Mouse (Mus musculus) hindlimb bud, embryonic 11.5 days (tissue): ENCODE data around the gene Frmd4b.

Experiments
- DNase-seq: peaks from one replicate; pipeline ENCODE4 v3.0.0-alpha.2; 2012; ENCODE audit warnings: low read depth, low spot score; ENCODE audit errors: extremely low spot score

The Frmd4b gene

DNA sequence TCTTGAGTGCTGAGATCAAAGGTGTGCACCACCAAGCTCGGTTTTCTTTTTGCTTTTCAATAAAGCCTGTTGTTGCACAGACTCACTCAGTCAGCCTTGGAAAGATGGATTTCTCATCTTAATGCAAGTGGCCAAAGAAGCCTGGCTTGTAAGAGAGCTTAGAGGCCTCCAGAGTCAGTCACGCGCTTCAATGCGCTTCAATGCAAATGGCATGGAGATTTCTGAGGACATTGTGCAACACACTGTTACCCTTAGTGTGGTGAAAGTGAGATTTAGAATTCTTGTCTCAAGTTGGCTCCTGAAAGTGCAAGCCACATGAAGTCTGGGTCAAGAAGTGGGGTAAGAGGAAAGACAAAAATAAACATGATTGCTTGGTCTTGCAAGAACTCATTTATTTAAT lies 236.1 kb downstream of the Frmd4b start:
- DNase-seq: no peak

DNA sequence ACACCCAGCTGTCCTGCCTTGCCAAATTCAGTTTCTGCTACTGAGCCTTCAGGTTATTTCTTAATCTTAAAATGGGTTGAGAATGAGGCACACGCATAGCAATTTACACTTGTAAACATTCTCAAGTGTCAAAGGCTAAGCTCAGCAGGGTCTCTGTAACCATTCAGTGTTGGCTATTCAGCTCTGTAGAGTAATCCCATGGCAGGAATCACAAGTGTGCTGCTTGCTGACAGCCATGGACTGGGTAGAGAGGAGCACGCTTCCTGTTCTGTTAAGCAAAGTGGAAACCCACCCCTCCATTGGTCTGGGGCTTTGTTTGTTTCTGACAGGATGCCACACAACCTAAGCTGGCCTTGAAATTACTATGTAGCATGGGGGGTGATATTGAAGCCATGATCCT lies 246.4 kb downstream of the Frmd4b start:
- no peak for DNase-seq

DNA sequence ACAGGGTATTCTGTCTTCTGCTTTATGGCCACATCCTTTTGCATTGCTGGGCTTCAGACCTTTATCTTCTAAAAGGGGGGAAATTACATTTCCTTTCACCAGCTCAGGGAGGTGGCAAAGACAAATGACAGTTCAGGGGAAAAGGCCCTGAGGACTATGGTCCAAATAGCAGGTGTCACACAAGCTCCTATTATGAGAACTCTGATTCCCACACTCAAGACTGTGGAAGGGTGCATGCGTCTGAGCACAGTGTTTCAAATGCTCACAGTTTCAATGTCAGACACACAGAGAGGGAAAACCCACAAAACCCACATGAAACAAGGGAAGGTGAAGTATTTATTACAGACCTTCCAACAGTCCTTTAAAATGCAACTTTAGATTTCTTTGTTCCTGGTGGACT lies 246.9 kb downstream of the Frmd4b start:
- no peak for DNase-seq

DNA sequence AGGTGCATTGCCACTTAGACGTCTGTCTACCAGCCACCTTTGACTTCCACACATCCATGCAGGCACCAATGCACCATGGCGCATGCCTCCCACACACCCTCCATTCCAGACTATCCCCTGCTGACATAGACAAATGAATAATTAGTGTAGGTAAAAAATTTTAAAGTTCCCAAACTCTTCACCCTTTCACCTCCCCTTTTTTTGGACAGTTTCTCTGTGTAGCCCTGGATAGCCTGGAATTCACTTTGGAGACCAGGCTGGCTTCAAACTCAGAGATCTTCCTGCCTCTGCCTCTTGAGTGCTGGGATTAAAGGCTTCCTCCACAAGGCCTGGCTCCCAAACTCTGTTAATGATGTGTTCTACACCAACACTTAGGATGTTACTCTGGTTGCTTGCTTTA lies 253.5 kb downstream of the Frmd4b start:
- no peak for DNase-seq

DNA sequence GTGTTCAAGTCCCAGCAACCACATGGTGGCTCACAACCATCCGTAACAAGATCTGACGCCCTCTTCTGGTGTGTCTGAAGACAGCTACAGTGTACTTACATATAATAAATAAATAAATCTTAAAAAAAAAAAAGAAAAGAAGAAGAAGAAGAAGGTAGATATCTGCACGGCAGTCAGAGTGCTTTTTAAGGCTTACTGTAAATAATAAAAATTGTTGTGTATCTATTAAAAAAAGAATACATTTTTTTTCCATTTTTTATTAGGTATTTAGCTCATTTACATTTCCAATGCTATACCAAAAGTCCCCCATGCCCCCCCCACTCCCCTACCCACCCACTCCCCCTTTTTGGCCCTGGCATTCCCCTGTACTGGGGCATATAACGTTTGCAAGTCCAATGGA lies 259.7 kb downstream of the Frmd4b start:
- DNase-seq: peak; percentile 76

DNA sequence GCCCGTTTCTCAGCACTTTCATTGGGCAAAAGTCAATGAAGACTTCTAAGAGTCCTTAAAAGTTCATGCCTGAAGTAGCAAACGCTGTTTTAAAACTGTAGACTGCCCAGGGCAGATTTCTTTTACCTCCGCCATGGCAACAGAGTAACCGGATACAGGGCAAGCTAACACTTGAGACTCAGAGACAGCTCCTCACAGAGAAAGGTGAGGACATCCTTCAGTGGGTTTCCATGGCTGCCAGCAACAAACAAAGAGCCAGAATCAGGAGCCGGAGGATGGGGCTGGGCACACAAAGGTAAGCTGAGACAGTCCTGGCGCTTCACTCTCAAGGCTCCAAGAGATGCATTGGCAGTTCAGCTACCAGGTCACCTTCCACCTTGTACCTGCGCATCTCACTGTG lies 260.7 kb downstream of the Frmd4b start:
- DNase-seq: no peak

DNA sequence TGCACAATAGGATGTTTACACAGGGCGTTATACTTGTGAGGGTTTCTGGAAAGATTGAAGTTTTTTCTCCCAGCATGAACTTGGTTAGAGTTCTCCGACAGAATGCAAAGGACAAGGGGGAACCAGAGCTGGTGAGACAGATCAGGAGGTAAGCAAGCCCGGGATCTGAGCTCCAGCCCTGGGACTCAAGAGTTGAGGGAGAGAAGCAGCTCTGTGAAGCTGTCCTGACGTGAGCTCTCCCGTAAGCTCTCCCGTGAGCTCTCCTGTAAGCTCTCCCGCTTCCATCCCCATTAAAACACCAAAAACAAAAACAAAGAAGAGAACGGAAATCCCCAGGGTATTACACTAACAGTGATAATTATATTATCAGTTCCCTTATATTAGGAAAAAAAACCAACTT lies 262.2 kb downstream of the Frmd4b start:
- no peak for DNase-seq

DNA sequence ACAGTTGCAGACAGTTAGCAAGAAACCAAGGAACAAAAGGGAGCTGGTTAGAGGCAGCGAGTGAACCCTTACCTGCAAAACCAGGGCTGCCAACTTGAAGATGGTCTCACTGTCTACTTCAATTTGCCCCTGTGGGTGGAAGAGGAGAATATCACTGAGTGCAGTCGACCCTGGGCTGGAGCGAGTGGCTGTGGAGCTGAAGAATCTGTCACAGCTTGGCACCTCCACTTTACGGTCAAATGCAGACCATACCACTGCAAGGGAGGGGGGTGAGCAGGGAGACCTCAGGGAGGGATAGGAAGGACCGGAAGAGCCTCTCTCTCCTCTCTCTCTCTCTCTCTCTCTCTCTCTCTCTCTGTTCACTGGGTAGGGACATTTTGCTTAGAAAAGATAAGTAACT lies 263.4 kb downstream of the Frmd4b start:
- DNase-seq: no peak

DNA sequence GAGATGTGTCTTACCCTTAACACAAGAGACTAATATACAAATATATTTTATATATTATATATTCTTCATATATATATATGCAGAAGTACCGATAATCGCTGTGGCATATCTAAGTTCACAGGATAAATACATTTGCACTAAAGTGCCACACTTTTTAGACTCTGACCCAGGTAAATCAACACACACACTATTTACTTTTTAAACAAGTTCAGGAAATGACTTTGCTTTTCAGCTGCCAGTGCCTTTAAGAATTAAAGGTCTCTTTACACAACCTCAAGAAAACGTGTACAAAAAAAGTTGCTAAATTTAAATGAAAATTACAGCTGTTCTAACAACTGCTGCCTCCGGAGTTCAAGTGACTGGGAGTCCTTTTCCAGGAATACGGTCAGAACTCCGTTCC lies 264.0 kb downstream of the Frmd4b start:
- no peak for DNase-seq

DNA sequence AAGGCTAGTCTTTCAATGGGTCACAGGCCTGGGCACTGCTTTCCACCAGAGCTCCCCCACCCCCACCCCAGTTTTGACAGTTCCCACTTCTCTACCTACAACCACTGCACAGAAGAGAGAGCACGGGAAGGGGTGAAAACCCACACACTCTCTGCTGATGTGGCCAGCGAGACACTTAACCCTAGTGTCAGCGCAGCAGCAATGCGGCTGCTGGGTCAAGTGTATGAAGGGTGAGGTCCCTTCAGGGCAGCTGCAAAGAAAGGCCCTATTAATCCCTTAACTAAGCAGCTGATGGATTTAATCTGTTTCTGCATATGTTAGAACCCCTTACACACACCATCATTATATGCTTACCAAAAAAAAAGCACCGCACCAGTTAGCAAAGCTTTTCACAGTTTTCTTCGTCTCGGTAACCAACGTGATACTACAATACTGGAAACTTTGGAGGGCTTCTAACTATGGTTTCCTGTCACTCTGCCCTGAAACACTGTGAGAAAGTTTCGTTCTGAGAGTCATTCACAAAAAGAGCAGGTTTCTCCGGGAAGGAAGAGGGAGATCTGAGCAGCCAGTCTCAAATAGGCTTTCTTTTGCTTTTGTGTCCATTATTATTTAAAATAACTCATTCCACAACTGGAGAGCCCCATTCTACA lies 264.7 kb downstream of the Frmd4b start:
- no peak for DNase-seq

DNA sequence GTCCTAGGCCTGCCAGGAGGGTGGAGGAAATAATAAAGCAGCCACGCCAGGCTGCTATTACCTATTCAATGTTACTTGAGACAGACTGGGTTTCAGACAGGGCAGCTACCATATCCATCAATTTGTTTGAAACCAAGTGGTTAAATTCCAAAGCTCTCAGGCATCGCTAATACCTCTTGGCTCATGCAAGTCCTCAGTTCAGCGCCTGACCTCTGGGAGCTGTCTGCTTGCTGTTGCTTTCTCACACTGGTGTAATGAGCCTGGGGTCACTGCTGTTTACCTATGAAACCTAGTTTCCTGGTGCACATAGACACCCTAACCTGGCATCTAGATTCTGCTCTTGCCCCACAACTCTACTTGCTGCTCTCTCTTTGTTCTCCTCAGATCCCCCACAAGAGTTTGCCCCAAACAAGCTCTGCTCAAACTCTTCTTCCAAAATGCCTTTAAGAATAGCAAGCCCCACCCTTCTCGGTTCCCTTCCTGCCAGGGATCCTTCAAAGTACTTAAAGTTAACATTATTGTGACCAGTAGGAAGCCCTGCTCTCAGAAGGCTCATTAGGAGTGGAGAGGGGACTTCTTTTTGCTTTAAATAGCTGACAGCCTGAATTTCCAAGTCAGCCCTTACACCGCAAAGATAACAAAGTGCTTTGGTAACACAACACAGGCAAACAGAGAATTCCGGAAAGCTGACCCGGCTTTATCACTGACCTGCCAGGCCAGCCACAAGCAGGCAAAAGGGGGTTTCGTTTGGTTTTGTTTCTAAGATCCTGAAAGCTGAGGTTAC lies 267.8 kb downstream of the Frmd4b start:
- DNase-seq: no peak

DNA sequence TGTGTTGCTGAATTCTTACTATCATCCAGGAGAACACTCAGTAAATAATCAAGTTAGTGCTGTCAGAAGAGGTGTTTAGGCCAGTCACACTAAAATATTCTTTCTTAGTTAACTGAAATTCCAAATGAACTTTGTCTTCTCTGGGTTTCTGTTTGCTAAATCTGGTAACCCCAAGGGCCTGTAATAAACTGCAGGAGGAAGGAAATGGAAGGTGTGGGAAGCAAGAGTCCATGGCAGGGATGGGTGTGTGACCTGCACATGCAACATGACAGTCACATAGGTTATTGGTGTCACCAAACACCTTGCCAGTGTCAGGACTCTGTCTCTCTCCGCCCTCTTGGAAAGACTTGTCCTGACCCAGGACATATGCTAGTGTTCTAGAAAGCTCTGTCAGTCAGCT lies 270.4 kb downstream of the Frmd4b start:
- DNase-seq: no peak

DNA sequence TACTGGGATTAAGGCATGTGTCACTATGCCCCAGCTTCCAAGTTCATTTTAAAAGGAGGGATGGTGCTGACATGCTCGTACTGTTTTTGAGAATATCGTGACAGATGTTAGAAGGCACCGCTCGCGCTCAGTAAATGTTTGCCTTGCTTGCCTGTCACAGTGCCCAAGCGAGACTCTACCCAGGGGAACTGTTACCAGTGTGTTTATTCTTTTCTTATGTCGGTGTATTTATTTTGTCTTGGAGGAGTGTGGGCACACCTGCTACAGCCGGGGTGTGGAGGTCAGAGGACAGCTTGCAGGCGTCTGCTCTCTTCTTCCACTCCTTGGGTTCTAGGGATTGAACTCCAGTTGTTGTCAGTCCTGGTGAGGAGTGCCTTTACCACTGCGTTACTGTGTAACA lies 270.8 kb downstream of the Frmd4b start:
- no peak for DNase-seq

DNA sequence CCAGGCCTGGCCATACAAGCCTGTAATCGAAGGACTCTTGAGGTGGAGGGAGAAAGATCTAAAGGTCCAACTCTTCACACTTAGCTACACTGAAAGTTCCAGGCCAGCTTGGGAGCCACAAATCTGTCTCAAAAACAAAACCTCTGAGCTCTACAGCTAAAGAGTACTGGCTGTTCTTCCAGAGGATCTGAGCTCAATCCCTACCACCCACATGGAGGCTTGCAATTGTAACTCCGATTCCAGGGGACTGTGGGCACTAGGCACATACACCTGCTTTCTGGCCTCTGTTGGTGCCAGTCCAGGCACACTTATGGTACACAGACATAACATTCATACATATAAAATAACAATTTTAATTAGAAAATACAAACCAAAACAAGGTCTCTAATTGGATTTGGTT lies 271.4 kb downstream of the Frmd4b start:
- DNase-seq: no peak

DNA sequence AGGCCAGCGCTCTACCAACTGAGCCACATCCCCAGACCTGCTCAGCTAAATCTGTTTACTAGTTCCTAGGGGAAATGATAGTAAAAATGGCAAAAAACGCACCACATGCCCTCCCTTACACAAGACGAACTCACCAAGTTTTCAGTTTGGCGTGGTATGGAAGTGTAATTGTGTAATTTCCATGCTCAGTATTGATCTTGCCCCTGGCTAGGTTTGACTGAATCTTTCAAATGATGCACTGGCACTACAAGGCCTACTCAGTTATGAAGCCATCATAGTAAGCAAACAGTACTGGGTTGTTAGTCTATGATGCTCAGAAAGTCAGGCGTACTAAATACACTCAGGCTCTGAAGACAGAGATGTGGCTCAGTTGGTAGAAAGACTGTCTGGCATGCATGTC lies 275.2 kb downstream of the Frmd4b start:
- DNase-seq: no peak

DNA sequence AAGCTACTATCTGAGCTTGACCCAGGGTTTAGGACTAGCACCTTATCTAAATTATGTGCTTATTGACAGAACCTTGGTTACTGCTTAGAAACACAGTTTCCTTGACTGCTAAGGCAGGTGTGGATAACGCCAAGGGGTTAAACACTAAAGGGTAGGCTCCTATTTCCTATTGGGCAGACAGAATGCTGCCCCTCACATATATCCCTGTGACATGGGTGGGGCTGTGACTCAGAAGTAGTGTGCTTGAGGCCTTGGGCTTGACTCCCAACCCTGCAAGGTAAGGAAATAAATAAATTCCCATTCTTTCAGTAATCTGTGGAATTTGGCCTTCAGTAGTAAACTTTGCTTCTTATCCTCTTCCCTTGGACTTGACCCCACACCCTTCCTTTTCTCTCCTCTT lies 275.7 kb downstream of the Frmd4b start:
- no peak for DNase-seq

DNA sequence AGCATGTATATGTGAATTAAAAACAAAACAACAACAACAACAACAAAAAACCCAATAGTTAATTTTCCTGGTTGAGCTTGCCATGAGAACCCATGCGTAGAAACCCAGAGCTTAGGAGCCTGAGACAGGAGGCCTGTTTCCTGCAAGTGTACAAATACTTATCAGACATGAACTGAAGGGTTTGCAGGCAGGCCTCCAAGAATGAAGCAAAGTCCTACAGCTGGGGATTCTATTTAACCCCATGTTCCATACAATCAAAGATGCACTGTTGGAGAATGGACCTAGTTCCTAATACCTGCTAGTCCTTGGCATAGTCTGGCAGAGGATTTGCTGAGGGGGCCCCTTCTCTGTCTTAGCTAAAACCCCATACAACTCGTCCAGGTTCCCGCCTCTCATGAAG lies 276.2 kb downstream of the Frmd4b start:
- no peak for DNase-seq

DNA sequence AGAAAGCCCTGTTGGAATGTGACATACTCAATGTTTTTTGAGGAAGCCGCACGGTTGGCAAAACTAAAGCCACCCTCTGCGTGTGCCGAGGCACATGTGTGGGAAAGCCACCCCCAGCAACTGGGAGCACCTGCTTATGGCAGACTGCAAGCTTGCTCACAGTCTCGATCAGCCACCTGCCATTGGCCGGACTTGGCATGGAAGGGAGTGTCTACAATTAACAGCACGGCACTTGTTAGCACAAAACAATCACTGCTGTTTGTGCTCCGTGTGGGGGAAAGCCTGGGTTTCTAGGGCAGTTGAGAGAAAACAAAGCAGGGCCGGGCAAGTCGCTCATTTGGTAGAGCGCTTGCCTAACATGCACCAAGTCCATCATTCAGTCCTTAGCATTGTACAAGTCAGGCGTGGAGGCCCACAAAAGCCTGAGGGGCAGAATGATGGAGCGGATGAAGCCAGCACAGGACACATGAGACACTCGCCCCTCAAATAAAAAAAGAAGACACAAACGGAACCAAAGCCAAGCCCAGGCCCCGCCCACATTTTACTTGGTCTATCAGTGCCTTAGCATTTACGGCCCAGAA lies 277.0 kb downstream of the Frmd4b start:
- DNase-seq: no peak

DNA sequence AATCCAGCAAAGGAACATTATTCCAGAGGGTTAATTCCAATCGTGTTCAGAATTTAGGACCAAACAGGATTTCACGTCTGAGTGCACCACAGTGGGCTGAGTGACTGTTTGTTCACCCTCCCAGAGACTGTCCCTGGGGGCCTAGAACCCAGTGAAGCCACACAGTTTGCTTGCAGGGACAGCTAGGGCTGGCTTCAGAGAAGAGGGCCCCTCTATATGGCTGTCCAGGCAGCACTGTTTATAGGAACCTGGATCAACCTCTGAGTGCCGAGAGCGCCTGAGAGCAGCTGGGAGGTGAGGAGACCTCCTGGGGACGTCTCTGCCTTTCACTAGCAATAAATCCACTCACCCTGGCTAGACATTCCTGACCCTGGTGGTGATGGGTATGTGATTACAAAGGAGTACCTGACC lies 278.1 kb downstream of the Frmd4b start:
- DNase-seq: no peak

DNA sequence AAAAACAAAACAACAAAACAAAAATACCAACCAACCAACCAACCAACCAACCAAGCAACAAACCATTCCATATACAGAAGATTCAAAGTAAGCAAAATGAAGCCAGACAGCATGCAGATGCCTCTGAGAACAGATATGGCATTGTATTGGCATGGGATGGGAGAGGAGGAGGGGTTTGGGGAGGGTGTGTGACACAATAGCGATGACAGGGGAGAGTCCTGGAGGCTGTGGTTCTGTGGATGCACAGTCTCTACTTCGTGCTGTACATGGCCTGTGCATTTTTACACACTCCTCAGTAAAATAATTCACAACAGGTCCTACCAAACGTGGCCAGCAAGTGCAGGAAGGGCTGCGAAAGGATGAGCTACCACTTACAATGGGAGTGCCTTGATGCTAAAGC lies 278.5 kb downstream of the Frmd4b start:
- DNase-seq: no peak

DNA sequence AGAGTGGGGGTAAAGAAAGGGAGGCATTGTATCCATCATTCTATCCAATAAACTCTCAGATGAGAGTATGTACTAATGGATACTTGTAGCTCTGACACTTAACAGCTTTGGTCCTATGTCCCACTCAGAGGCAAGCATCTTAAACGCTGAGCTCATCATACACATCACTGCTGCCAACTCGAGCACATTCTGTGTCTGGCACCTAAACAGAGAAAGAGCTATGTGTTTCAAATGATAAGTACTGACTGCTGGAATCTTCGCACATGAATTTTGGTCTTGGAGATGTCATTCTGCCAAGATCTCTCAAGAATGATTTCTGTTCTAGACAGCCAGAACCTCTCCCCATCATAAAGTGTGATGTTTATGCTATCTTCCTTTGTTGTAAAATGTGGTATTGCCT lies 284.0 kb downstream of the Frmd4b start:
- no peak for DNase-seq

DNA sequence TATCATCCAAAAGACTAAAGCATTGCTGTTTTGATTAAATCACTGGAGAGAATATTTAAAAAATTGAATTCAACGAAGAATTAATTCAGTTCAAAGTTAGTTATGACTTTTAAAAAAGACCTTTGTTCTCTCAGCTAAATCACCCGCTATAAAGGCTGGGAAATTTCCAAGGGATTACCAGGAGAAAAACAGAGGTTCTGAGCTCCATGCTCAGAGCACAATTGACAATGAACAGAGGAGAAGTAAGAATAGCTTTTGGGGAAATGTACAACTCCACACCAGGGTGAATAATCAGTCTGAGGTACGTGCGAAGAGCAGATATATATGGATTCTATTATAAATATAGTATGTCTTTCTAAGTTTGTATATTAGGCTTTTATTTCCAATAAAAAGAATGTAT lies 293.4 kb downstream of the Frmd4b start:
- DNase-seq: no peak

DNA sequence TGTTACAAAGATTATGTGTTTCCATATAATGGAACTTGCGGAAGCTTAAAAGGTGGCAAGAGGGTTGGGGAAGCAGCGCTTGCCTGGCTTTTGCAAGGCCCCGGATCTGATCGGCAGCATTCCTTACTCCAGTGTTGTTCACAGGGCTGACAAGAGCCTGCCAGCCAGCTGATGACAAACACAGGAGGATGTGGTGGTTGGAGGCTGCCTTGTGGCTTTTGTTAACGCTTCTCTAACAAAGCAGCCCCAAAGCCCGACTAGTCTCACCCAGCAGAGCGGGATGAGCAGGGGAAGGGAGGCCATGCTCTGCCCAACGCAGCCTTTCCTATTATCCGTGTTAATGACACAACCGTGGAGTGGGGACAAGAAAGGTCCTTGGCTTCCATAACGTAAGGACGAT lies 295.2 kb downstream of the Frmd4b start:
- DNase-seq: no peak
